Mouse (Mus musculus) olfactory bulb, adult 2 months (tissue): ENCODE data around the gene Gm20696.

ENCODE experiments used
- CTCF ChIP-seq: fragments of 200-500 bp; IDR thresholded peaks from 2 replicates; pipeline ENCODE4 v1.5.1; 2012; ENCODE audit warnings: low read depth, mild to moderate bottlenecking, low read length, moderate library complexity; ENCODE audit not compliant: insufficient read depth
- POLR2A ChIP-seq: fragments of 200-500 bp; IDR thresholded peaks from 2 replicates; pipeline ENCODE4 v1.6.1; 2012; ENCODE audit warnings: mild to moderate bottlenecking, low read depth, low read length, moderate library complexity; ENCODE audit not compliant: insufficient read depth

DNA sequence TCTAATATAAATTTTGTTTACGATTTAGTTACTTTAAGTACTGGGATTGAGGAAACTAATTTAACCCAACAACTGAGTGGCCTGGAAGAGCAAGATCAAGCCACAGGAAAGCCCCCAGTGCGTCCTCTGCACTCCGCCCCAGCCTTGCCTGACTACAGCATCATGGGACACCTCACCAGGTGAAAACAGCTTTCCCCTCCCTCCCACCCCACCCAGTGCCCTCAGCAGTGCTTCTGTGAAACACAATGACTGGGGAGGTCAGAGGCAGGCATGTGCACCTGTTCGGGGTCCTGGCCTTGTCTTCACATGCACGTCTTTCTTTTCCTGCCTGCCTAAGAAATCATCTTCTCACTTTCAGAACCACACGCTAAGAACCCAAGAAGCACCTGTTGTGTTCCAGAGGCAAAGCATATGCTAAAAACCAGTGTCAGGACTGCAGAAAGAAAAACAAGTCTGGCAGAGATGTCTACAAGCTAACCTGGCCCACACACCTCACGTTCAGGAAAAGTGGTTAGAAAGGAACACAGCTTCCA, 150.9 kb downstream of the Gm20696 start:
- TF ChIP-seq CTCF (no peak), POLR2A (no peak)
